Mouse (Mus musculus): ENCODE measurements around the gene Nfia. TPM values are rescaled to one million over a fixed set of nuclear protein-coding genes. Genes with fewer than 3 reads are reported as not detected.

Gene Nfia
- total RNA-seq, 4 experiments from 2014 or later, result 117 to 145 (median 127) TPM

DNA sequence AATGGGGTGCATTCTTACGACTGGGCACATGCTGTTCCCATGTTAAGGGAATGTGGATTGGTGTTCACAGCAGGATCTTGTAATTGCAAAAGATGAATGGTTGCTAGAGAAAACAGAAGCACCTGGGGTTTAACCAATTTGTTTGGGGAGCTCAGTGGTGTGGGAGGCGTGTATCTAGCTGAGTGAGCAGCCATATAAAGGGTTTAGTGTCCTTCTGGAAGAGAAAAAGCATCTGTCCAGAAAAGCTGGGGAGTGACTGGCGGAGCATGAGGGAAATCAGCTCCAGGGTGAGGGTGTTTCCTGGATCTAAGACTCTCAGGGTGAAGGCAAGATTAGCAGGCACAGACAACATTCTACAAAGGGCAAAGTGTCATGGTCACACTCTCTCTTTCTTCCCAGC, 393.8 kb downstream of the Nfia start:
- DNase-seq, result no peak

Other genes with a start within 250 kb of the Nfia start
- gene E130114P18Rik, start 5.3 kb downstream of the Nfia start, total RNA-seq (2022), result under 1 TPM in 3 of 4 experiments, not detected in 1; 0.28 to 0.73 (median 0.59) TPM